Mouse (Mus musculus) hindbrain, embryonic 14.5 days (tissue): Measurements from ENCODE around the gene Sfxn4. TPM values are rescaled to one million over a fixed set of nuclear protein-coding genes. Genes with fewer than 3 reads are reported as not detected.
"Not testable (repeated sequence)": the region's sequence is repeated elsewhere in the genome, so short reads cannot be mapped to it uniquely, and the experiment has no call there.

ENCODE experiments used
- ATAC-seq: fragments of 200-750 bp; cut with Nextera tagmentation; 2 replicates; pipeline ENCODE4 v1.8.0; 2017; ENCODE audit warnings: moderate number of reproducible peaks, mild to moderate bottlenecking, moderate TSS enrichment, moderate library complexity; ENCODE audit not compliant: low FRiP score
- DNase-seq: peaks from one replicate; pipeline ENCODE4 v3.0.0-alpha.2; 2015; ENCODE audit warnings: low spot score
- H3K27ac ChIP-seq: fragments of 300-500 bp; sonication (generic); 2 replicates; pipeline ENCODE4 v1.5.1; 2014; ENCODE audit warnings: mild to moderate bottlenecking, moderate library complexity
- H3K27me3 ChIP-seq: fragments of 300-500 bp; sonication (generic); 2 replicates; pipeline ENCODE4 v1.6.1; 2014; ENCODE audit warnings: mild to moderate bottlenecking, low read length, mixed read lengths; ENCODE audit not compliant: control insufficient read depth, insufficient read depth
- H3K36me3 ChIP-seq: fragments of 300-500 bp; sonication (generic); replicated peaks from 2 replicates; pipeline ENCODE4 v1.6.1; 2014; ENCODE audit not compliant: control insufficient read depth, insufficient read depth
- H3K4me1 ChIP-seq: fragments of 300-500 bp; sonication (generic); replicated peaks from 2 replicates; pipeline ENCODE4 v1.6.1; 2014; ENCODE audit warnings: antibody characterized with exemption, low read length, mixed read lengths; ENCODE audit not compliant: control insufficient read depth, insufficient read depth
- H3K4me2 ChIP-seq: fragments of 300-500 bp; sonication (generic); replicated peaks from 2 replicates; pipeline ENCODE4 v1.6.1; 2014; ENCODE audit warnings: mild to moderate bottlenecking, moderate library complexity
- H3K4me3 ChIP-seq: fragments of 300-500 bp; sonication (generic); replicated peaks from 2 replicates; pipeline ENCODE4 v1.5.1; 2014; ENCODE audit warnings: mild to moderate bottlenecking, low read length
- H3K9ac ChIP-seq: fragments of 300-500 bp; sonication (generic); 2 replicates; pipeline ENCODE4 v1.6.1; 2014
- H3K9me3 ChIP-seq: fragments of 300-500 bp; sonication (generic); 2 replicates; pipeline ENCODE4 v1.6.1; 2016; ENCODE audit warnings: low read length; ENCODE audit not compliant: control insufficient read depth
- WGBS: fragments of 180-500 bp; shearing (Covaris S2); extraction: QIAGEN DNeasy Blood & Tissue Kit; methylation state at CpG from one replicate; pipeline ENCODE4 v1.1.7; 2014; 5-methylcytosine and 5-hydroxymethylcytosine counted together
- polyA plus RNA-seq: library from polyadenylated mRNA; unstranded; fragments of >200 nt; fragmentation: Nextera tagmentation; extraction: Ambion mirVana; gene quantifications from 2 replicates; pipeline ENCODE4 v1.2.1, GENCODE M21; 2014

Gene Sfxn4
- polyA plus RNA-seq, 1 experiment from 2014 or later: 11.9 TPM

- H3K27me3 ChIP-seq, DNase-seq, H3K9me3 ChIP-seq, H3K4me3 ChIP-seq, ATAC-seq, H3K9ac ChIP-seq, H3K4me1 ChIP-seq, H3K4me2 ChIP-seq, H3K27ac ChIP-seq: not testable (repeated sequence)
- 100% methylated on average over 4 of the region's 4 CpGs for WGBS
- peaks cover 39% of the 10 kb centered on the region for H3K36me3 ChIP-seq
Measured at GRCm38 (mm10) chr19:60866169-60866568, 4.9 kb upstream of the Sfxn4 start.

- Histone ChIP-seq H3K4me1 (no peaks in the 10 kb centered on the region), H3K4me2 (no peak overlapping the region), H3K9ac (no peak overlapping the region), H3K9me3 (no peaks in the 10 kb centered on the region), H3K27ac (no peak overlapping the region), H3K36me3 (peaks cover 39% of the 10 kb centered on the region), H3K27me3 (no peaks in the 10 kb centered on the region), H3K4me3 (no peak overlapping the region)
- no peak for DNase-seq
- ATAC-seq: no peak
Measured at GRCm38 (mm10) chr19:60845731-60846130, 15.5 kb downstream of the Sfxn4 start.

- Histone ChIP-seq H3K36me3 (peaks cover 60% of the 10 kb centered on the region), H3K4me1 (no peaks in the 10 kb centered on the region), H3K27me3 (no peaks in the 10 kb centered on the region), H3K9ac (no peak overlapping the region), H3K4me2 (no peak overlapping the region), H3K4me3 (no peak overlapping the region), H3K27ac (no peak overlapping the region), H3K9me3 (no peaks in the 10 kb centered on the region)
- no peak for ATAC-seq
- DNase-seq: no peak
Measured at GRCm38 (mm10) chr19:60843324-60843723, 18.0 kb downstream of the Sfxn4 start.

GRCm38 (mm10) chr19:60837747-60838146, 23.5 kb downstream of the Sfxn4 start:
- Histone ChIP-seq H3K9ac (no peak overlapping the region), H3K9me3 (no peaks in the 10 kb centered on the region), H3K36me3 (peaks cover 84% of the 10 kb centered on the region), H3K27ac (no peak overlapping the region), H3K27me3 (no peaks in the 10 kb centered on the region), H3K4me1 (no peaks in the 10 kb centered on the region), H3K4me3 (no peak overlapping the region), H3K4me2 (no peak overlapping the region)
- DNase-seq: peak; percentile 82
- 80% methylated on average over 1 of the region's 1 CpGs for WGBS
- no peak for ATAC-seq

- 92% methylated on average over 6 of the region's 6 CpGs for WGBS
- no peak for DNase-seq
- Histone ChIP-seq H3K27me3 (no peaks in the 10 kb centered on the region), H3K4me2 (no peak overlapping the region), H3K36me3 (peaks cover 83% of the 10 kb centered on the region), H3K9ac (no peak overlapping the region), H3K9me3 (no peaks in the 10 kb centered on the region), H3K4me1 (no peaks in the 10 kb centered on the region), H3K27ac (no peak overlapping the region), H3K4me3 (no peak overlapping the region)
- ATAC-seq: no peak
Measured at GRCm38 (mm10) chr19:60818677-60819076, 42.6 kb downstream of the Sfxn4 start.

GRCm38 (mm10) chr19:60813133-60813532, 48.1 kb downstream of the Sfxn4 start:
- no peak for ATAC-seq

GRCm38 (mm10) chr19:60812036-60812389, 49.3 kb downstream of the Sfxn4 start:
- Histone ChIP-seq H3K36me3 (peaks cover 20% of the 10 kb centered on the region), H3K9ac (peak overlapping the region; percentile 82), H3K4me3 (peak overlapping the region; percentile 78), H3K27ac (peak overlapping the region; percentile 67; the same call in 1 of the 2 replicates), H3K4me1 (peaks cover 8% of the 10 kb centered on the region), H3K9me3 (no peaks in the 10 kb centered on the region), H3K27me3 (no peaks in the 10 kb centered on the region), H3K4me2 (peak overlapping the region; percentile 70)
- ATAC-seq: no peak
- 16% methylated on average over 10 of the region's 10 CpGs for WGBS
- DNase-seq: no peak

More at GRCm38 (mm10) chr19:60813133-60813532, 48.1 kb downstream of the Sfxn4 start:
- WGBS: 96% methylated on average over 6 of the region's 6 CpGs
- H3K36me3 ChIP-seq: peaks cover 29% of the 10 kb centered on the region
- H3K27ac ChIP-seq: no peak overlapping the region
- no peak overlapping the region for H3K9ac ChIP-seq
- peaks cover 8% of the 10 kb centered on the region for H3K4me1 ChIP-seq
- H3K9me3 ChIP-seq: no peaks in the 10 kb centered on the region
- no peak overlapping the region for H3K4me3 ChIP-seq
- no peaks in the 10 kb centered on the region for H3K27me3 ChIP-seq
- H3K4me2 ChIP-seq: no peak overlapping the region
- DNase-seq: no peak

- WGBS: 2% methylated on average over 44 of the region's 45 CpGs
- peak within 1 kb of the TSS; percentile 70 for H3K4me2 ChIP-seq
- H3K27me3 ChIP-seq: no peaks in the 10 kb centered on the region
- H3K9ac ChIP-seq: peak within 1 kb of the TSS; percentile 82
- H3K27ac ChIP-seq: peak within 1 kb of the TSS; percentile 67
- peaks cover 14% of the 10 kb centered on the region; the same call in 1 of the 2 replicates for H3K36me3 ChIP-seq
- H3K4me1 ChIP-seq: peaks cover 8% of the 10 kb centered on the region
- H3K9me3 ChIP-seq: no peaks in the 10 kb centered on the region
- H3K4me3 ChIP-seq: peak within 1 kb of the TSS; percentile 78
- DNase-seq: peak; percentile 83
- ATAC-seq: peak; percentile 100
Measured at GRCm38 (mm10) chr19:60811098-60812035, 49.9 kb downstream of the Sfxn4 start, which contains the start of gene Fam45a. TSS of gene Fam45a (plus strand) at chr19:60811585.

- H3K4me1 ChIP-seq: peaks cover 8% of the 10 kb centered on the region
Measured at GRCm38 (mm10) chr19:60809927-60810326, 51.4 kb downstream of the Sfxn4 start.

More at GRCm38 (mm10) chr19:60809927-60810326, 51.4 kb downstream of the Sfxn4 start:
- no peak overlapping the region for H3K4me2 ChIP-seq
- no peaks in the 10 kb centered on the region for H3K9me3 ChIP-seq
- no peak overlapping the region for H3K4me3 ChIP-seq
- peaks cover under 1% of the 10 kb centered on the region; the same call in 1 of the 2 replicates for H3K36me3 ChIP-seq
- H3K9ac ChIP-seq: no peak overlapping the region
- ATAC-seq (no peak), DNase-seq (no peak)
- no peaks in the 10 kb centered on the region for H3K27me3 ChIP-seq
- WGBS: 100% methylated on average over 2 of the region's 2 CpGs
- H3K27ac ChIP-seq: no peak overlapping the region
